Mouse (Mus musculus): ENCODE measurements around the gene Kcnab1. TPM values are rescaled to one million over a fixed set of nuclear protein-coding genes. Genes with fewer than 3 reads are reported as not detected.

The Kcnab1 gene
- polyA plus RNA-seq, 1 experiment from 2014 or later, result 5.5 TPM

DNA sequence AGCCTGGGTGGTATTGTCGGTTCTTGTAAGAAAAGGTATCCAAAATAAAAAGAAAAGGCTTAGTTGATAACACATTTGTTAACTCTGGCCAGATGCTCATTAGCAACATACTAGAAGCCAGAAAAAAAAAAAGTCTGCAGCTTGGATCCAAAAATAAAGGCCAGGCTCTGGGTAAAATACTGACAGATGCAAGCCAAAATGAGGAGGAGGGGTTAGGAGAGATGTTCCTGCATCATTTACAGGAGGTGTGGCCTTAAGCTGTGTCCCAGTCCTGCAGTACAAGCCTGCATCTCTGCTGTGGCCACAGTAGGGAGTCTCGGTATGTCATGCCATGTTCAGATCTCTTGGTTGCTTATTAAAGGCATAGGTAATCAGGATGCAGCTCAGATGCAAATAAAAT lies 179.8 kb downstream of the Kcnab1 start:
- Histone ChIP-seq H3K36me3 (no peaks in the 10 kb centered on the region), H3K9me3 (no peaks in the 10 kb centered on the region), H3K4me3 (no peak overlapping the region), H3K4me1 (replicated peaks) (no peaks in the 10 kb centered on the region), H3K27ac (no peak overlapping the region), H3K27me3 (ENCODE audit: insufficient read depth, poor library complexity, severe bottlenecking) (no peaks in the 10 kb centered on the region)
- WGBS, result 84% methylated on average over 2 of the region's 2 CpGs
- DNase-seq (ENCODE audit: low spot score), result no peak

DNA sequence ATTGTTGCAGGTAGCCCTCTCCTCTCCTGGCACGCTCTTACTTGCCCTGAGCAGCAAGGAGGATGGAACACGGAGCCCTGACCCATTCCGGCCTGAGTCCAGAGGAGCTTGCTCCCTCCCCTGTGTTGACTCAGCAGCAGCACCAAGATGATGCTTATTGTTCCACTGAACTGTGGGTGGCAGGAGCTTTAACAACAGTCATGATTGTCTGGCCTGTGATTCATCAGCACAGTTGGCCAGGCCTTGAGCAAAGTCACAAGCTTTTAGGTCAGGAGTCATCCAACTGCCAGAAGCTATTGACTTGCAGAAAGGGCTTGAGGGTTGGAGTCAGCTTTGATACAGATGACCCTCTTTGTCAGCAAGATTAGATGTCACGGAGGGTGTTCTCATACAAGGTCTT lies 187.8 kb downstream of the Kcnab1 start:
- Histone ChIP-seq H3K4me3 (no peak overlapping the region), H3K27ac (no peak overlapping the region), H3K27me3 (ENCODE audit: insufficient read depth, poor library complexity, severe bottlenecking) (peaks cover 13% of the 10 kb centered on the region; the same call in 1 of the 2 replicates), H3K4me1 (replicated peaks) (peaks cover 9% of the 10 kb centered on the region), H3K9me3 (no peaks in the 10 kb centered on the region), H3K36me3 (no peaks in the 10 kb centered on the region)
- WGBS, result 21% methylated on average over 4 of the region's 4 CpGs
- peak; percentile 7 for DNase-seq (ENCODE audit: low spot score)

DNA sequence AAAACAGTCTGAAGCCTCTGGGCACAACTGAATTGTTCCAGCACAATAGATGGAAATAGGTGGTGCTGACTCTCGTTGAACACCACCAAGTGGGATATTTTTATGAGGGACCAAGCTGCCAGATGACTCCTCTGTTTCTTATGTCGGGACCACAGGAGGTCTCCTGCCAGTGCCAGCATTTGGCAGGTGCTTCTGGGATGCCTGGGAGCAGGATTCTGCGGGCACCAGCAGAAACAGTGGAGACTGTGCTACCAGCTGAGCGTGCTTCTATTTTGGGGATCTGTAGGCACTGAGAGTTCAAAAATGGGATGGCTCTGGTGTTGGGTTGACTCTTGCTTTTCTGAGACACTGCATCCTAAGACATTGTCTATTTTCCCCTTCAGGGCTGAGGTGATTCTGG lies 190.0 kb downstream of the Kcnab1 start:
- peaks cover 14% of the 10 kb centered on the region for H3K4me1 ChIP-seq (replicated peaks)
- no peak for DNase-seq (ENCODE audit: low spot score)
- H3K36me3 ChIP-seq, result no peaks in the 10 kb centered on the region
- H3K9me3 ChIP-seq, result no peaks in the 10 kb centered on the region
- H3K4me3 ChIP-seq, result no peak overlapping the region
- H3K27ac ChIP-seq, result no peak overlapping the region
- H3K27me3 ChIP-seq (ENCODE audit: insufficient read depth, poor library complexity, severe bottlenecking), result peaks cover 13% of the 10 kb centered on the region; the same call in 1 of the 2 replicates
- WGBS, result 86% methylated on average over 4 of the region's 4 CpGs

DNA sequence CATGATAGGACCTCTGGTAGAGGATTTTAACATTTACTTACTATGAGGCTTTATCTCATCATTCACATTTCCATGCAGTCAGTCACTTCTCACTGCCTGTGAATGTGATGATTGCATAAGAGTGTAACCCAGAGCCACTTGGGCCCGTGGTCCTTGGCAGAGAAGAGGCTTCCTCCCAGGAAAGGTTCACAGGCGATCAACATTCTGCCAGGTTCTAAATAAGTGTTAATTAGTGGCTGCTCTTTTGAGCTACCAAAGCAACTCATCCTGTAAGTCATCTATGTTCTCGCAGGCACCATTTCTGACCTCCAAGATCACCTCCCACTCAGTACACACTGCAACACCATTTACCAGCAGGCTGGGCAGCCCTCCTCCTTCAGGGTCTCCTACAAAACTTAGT lies 192.3 kb downstream of the Kcnab1 start:
- Histone ChIP-seq H3K4me3 (no peak overlapping the region), H3K4me1 (replicated peaks) (peaks cover 14% of the 10 kb centered on the region), H3K27ac (no peak overlapping the region), H3K9me3 (no peaks in the 10 kb centered on the region), H3K36me3 (no peaks in the 10 kb centered on the region), H3K27me3 (ENCODE audit: insufficient read depth, poor library complexity, severe bottlenecking) (no peaks in the 10 kb centered on the region; the same call in 1 of the 2 replicates)
- WGBS, result 69% methylated on average over 3 of the region's 3 CpGs
- DNase-seq (ENCODE audit: low spot score), result no peak

DNA sequence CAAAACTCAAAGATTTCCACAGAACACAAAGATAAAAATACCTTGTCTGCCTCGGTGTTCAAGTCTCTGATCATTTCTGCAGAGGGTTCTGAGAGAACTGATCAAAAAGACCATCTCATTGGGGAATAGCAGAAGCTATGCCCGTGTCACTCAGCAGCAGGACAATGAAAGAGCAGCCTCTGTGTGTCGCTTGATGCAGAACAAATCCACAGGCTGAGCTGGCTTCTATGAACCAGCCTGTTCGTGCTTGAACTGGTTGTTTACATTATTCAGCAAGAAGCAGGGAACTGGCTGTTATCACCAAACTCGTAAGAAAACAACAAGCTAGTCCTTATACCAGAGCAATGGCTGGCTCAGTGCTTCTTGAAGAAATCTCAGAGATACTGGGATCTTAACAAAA lies 193.4 kb downstream of the Kcnab1 start:
- peak; percentile 10 for DNase-seq (ENCODE audit: low spot score)
- Histone ChIP-seq H3K4me1 (replicated peaks) (peaks cover 5% of the 10 kb centered on the region; the same call in 1 of the 2 replicates), H3K4me3 (no peak overlapping the region), H3K36me3 (no peaks in the 10 kb centered on the region), H3K9me3 (no peaks in the 10 kb centered on the region), H3K27ac (no peak overlapping the region), H3K27me3 (ENCODE audit: insufficient read depth, poor library complexity, severe bottlenecking) (no peaks in the 10 kb centered on the region; the same call in 1 of the 2 replicates)
- WGBS, result 6% methylated on average over 5 of the region's 5 CpGs

DNA sequence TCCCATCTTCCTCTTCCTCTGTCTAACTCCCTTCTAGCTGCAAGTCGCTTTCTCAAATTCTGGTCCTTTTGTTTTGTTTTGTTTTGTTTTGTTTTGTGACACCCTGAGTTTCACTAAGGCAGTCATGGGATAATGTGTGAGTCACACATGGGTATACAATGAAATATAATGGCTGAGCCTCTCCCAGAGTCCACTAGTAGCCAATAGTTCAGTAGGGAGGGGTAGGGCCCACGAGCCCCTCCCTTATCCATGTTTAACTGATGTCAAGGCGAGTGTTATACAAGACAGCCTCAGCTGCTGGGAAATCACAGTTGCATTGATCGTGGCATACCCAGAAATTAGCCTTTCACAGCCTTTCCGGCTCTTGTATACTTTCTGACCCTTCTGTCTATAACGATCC lies 206.7 kb downstream of the Kcnab1 start:
- no peaks in the 10 kb centered on the region for H3K4me1 ChIP-seq (replicated peaks)
- no peaks in the 10 kb centered on the region for H3K27me3 ChIP-seq (ENCODE audit: insufficient read depth, poor library complexity, severe bottlenecking)
- no peak overlapping the region for H3K27ac ChIP-seq
- WGBS, result 71% methylated on average over 6 of the region's 6 CpGs
- no peak for DNase-seq (ENCODE audit: low spot score)
- no peaks in the 10 kb centered on the region for H3K36me3 ChIP-seq
- H3K4me3 ChIP-seq, result no peak overlapping the region
- no peaks in the 10 kb centered on the region for H3K9me3 ChIP-seq

DNA sequence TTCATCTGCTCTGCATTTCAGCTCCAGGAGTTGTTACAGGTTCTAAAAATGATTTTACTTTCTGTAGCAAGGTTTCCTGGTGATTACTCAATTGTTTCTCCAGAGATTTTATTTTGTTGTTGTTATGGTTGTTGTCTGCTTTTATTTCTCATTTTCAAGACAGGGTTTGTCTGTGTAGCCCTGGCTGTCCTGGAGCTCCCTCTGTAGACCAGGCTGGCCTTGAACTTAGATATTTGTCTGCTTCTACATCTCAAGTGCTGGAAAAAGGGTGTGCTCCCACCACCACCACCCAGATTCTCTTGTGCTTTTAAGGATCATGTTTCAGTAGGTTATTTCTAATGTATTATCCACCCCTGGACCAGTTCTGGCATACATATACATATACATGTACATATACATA lies 207.6 kb downstream of the Kcnab1 start:
- H3K27ac ChIP-seq, result no peak overlapping the region
- no peak for DNase-seq (ENCODE audit: low spot score)
- H3K4me3 ChIP-seq, result no peak overlapping the region
- H3K27me3 ChIP-seq (ENCODE audit: insufficient read depth, poor library complexity, severe bottlenecking), result no peaks in the 10 kb centered on the region
- H3K36me3 ChIP-seq, result no peaks in the 10 kb centered on the region
- no peaks in the 10 kb centered on the region for H3K4me1 ChIP-seq (replicated peaks)
- no peaks in the 10 kb centered on the region for H3K9me3 ChIP-seq

DNA sequence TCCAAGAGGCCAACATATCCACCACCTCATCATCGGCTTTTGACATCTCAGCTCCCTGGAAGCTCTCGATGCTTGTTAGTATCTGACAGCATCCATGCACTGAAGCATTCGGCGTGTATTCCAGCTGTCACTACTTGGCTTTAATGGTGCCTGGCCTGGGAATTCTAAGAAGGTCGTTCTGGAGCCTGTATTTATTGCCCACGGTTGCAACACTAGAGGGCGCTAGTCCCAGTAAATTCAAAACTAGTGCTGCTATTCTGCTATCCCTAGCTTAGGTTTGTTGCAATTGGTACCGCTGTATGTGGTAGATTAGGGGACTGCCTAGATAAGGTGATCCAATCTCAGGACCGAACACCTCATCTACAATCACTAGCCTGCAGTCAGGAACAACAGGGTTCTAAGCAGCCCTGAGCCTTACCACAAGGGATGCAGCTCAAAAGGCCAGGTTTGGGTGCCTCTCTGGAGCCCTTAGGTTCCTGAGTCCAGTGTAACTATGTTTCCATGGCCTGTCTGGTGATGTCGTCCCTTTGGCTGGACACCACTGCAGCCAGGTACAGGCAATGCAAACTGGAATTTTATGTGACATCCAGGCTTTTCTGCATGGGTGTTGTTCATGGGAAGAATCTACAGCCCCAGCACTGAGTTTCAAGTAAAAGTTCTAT lies 208.8 kb downstream of the Kcnab1 start:
- H3K27me3 ChIP-seq (ENCODE audit: insufficient read depth, poor library complexity, severe bottlenecking), result no peaks in the 10 kb centered on the region
- 45% methylated on average over 10 of the region's 10 CpGs for WGBS
- H3K4me3 ChIP-seq, result no peak overlapping the region
- no peaks in the 10 kb centered on the region for H3K36me3 ChIP-seq
- H3K9me3 ChIP-seq, result no peaks in the 10 kb centered on the region
- H3K4me1 ChIP-seq (replicated peaks), result no peaks in the 10 kb centered on the region
- DNase-seq (ENCODE audit: low spot score), result peak; percentile 56
- H3K27ac ChIP-seq, result no peak overlapping the region

DNA sequence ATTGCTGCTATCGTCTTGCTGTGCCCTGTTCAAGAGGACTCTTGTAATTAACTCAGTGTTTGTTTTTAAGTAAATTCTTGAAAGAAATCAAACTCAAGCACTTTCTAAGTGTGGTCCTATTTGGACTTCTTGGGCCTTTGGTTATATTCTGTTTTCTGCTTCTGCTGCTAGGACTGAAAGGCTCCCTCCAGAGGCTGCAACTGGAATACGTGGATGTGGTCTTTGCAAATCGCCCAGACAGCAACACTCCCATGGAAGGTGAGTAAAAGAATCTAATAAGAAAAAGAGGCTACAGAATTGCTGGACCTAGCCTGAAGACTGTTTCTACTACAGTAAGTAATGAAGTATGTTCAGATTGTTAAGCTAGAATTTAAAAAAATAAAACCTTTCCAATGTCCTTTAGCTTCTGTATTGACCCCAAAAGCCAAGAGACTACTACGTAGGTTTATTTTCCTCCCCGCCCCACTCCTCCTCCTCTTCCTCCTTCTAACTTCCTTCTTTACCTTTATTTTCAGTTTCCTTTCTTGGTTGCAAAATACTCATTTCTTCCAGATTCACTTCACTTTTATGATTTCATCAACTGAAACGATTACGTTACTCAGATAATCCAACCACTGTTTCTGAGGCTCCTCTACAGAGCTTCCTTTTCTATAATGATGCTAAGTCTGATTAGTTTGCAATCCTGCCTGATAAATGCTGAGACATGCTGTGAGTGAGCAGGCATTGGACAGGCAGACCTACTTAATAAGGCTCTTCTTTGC lies 210.2 kb downstream of the Kcnab1 start:
- DNase-seq (ENCODE audit: low spot score), result no peak
- Histone ChIP-seq H3K27me3 (ENCODE audit: insufficient read depth, poor library complexity, severe bottlenecking) (no peaks in the 10 kb centered on the region), H3K27ac (no peak overlapping the region), H3K4me1 (replicated peaks) (no peaks in the 10 kb centered on the region), H3K36me3 (no peaks in the 10 kb centered on the region), H3K4me3 (no peak overlapping the region), H3K9me3 (no peaks in the 10 kb centered on the region)
- 72% methylated on average over 7 of the region's 7 CpGs for WGBS

DNA sequence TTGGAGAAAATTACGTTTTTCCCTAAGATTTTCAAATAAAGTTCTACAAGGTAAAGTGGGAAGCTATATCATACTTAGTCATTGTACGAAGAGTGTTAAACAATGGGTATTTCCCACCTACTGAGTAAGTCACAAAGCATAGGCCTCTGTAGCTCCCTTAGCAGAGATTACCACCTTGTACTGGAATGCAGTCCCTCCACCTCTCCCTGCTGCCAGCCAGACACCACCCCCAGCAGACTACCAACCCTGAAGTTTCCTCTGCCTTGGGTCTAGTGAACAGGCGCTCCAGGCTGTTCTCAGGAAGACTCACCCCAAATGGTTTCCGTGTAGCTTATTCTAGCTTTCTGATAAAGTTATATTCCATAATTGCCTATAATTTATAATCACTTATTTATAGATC lies 211.8 kb downstream of the Kcnab1 start:
- no peak for DNase-seq (ENCODE audit: low spot score)
- 87% methylated on average over 4 of the region's 4 CpGs for WGBS
- Histone ChIP-seq H3K36me3 (no peaks in the 10 kb centered on the region), H3K27ac (no peak overlapping the region), H3K9me3 (no peaks in the 10 kb centered on the region), H3K27me3 (ENCODE audit: insufficient read depth, poor library complexity, severe bottlenecking) (no peaks in the 10 kb centered on the region), H3K4me3 (no peak overlapping the region), H3K4me1 (replicated peaks) (no peaks in the 10 kb centered on the region)

DNA sequence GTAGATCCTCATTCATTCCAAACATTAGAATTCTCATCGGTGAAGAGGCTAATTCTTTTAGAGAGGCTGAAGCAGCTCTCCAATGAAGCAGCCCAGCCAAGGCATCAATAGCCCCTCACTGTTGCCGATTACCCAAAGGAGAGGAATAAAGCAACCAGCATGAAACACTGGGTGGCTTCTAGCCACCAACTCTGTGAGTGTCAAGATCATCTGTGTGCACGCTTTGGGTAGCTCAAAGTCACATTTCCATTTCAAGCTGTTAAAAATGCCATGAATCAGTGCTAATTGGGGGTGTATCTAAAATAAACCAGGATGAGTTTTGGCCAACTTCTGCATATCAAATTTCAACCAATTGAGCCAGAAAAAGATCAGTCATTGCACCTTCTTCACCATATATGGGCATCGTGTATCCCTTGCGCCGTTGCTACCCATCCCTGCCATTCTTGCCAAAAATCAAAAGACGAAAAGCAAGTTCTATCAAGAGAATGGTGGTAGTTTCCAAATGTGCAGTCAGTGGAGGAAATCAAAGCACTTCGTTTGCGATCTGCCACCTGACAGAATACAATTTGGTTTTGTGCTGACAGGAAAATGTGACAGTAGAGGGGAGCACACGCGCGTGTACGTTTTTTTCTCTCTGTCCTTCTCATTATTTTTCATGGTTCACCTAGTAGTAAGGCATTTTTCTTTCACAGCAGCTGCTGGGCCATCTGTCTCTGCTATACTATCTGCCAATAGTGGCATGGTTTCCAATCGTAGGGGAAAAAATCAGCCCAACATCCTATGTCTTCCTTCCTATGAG lies 213.0 kb downstream of the Kcnab1 start:
- WGBS, result 94% methylated on average over 14 of the region's 14 CpGs
- Histone ChIP-seq H3K4me1 (replicated peaks) (no peaks in the 10 kb centered on the region), H3K36me3 (no peaks in the 10 kb centered on the region), H3K27me3 (ENCODE audit: insufficient read depth, poor library complexity, severe bottlenecking) (no peaks in the 10 kb centered on the region), H3K9me3 (no peaks in the 10 kb centered on the region), H3K27ac (no peak overlapping the region), H3K4me3 (no peak overlapping the region)
- DNase-seq (ENCODE audit: low spot score), result no peak

DNA sequence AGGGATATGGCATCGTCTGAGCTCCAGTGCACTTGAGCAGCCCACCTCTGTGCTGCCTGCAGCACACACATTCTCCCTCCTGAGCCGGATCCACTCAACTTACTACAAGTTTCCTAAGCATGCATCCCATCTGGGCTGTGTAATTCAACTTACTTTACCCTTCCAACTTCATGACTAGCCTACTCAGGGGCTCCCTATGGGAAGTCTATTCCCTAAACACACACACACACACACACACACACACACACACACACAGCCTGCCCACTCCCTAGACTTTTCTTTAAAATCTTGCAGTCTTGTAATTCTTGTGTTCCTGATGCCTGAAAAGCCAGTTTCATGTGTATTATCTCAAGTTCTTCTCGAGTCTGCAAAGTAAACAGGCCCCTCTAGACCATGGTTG lies 216.1 kb downstream of the Kcnab1 start:
- H3K36me3 ChIP-seq, result no peaks in the 10 kb centered on the region
- H3K27me3 ChIP-seq (ENCODE audit: insufficient read depth, poor library complexity, severe bottlenecking), result no peaks in the 10 kb centered on the region
- 72% methylated on average over 3 of the region's 3 CpGs for WGBS
- H3K4me3 ChIP-seq, result no peak overlapping the region
- no peak overlapping the region for H3K27ac ChIP-seq
- DNase-seq (ENCODE audit: low spot score), result no peak
- H3K4me1 ChIP-seq (replicated peaks), result no peaks in the 10 kb centered on the region
- H3K9me3 ChIP-seq, result no peaks in the 10 kb centered on the region

DNA sequence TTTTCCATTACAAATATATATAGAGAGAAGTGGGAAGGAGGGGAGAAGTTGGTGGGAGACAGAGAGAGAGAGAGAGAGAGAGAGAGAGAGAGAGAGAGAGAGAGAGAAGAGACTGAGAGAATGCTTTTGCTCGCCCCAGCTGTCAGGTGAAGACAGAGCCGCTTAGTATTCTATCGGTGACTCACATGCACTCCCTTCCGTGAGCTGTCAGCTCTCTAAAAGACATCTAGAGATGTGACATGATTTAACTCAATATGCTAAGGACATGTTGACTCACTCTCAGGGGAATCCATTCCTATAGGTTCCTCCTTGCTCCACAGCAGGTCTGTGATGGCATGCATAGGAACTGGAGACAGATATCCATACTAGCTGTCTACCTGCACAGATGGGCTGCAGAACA lies 219.6 kb downstream of the Kcnab1 start:
- no peak for DNase-seq (ENCODE audit: low spot score)
- WGBS, result 84% methylated on average over 4 of the region's 4 CpGs

More for the DNA sequence above, 219.6 kb downstream of the Kcnab1 start:
- no peaks in the 10 kb centered on the region for H3K36me3 ChIP-seq
- H3K4me3 ChIP-seq, result no peak overlapping the region
- H3K27me3 ChIP-seq (ENCODE audit: insufficient read depth, poor library complexity, severe bottlenecking), result no peaks in the 10 kb centered on the region
- no peaks in the 10 kb centered on the region for H3K4me1 ChIP-seq (replicated peaks)
- H3K9me3 ChIP-seq, result no peaks in the 10 kb centered on the region
- no peak overlapping the region for H3K27ac ChIP-seq

All from hindbrain, embryonic 10.5 days (tissue).